Mouse (Mus musculus): Measurements from ENCODE around the gene Arhgap10.

Gene Arhgap10

GRCm38 (mm10) chr8:77411262-77411661 lies 106.5 kb downstream of the Arhgap10 start:
- DNase-seq (ENCODE audit: extremely low read depth, insufficient read length, low spot score) = no peak

DNA sequence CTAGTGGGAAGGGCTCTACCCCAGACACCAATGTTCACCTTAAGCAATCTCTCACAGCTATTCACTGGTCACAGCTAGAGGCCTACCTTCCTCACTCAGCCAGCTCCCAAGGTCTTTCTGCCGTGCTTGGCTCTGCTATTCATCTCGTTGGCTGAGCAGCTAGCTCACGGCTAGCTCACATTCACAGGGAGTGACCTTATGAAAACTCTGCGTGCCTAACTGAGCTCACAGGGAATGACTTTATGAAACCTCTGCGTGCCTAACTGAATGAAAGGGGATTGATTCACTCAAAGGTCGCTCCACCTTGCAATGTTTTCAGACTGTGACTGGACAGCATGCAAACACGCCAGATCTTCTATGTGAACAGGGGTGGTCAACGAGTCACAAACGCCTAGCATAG lies 107.4 kb downstream of the Arhgap10 start:
- DNase-seq (ENCODE audit: extremely low read depth, insufficient read length, low spot score) = no peak

GRCm38 (mm10) chr8:77408527-77409215 lies 109.1 kb downstream of the Arhgap10 start:
- no peak for DNase-seq (ENCODE audit: extremely low read depth, insufficient read length, low spot score)

GRCm38 (mm10) chr8:77406846-77407245 lies 110.9 kb downstream of the Arhgap10 start:
- DNase-seq (ENCODE audit: extremely low read depth, insufficient read length, low spot score) = no peak

DNA sequence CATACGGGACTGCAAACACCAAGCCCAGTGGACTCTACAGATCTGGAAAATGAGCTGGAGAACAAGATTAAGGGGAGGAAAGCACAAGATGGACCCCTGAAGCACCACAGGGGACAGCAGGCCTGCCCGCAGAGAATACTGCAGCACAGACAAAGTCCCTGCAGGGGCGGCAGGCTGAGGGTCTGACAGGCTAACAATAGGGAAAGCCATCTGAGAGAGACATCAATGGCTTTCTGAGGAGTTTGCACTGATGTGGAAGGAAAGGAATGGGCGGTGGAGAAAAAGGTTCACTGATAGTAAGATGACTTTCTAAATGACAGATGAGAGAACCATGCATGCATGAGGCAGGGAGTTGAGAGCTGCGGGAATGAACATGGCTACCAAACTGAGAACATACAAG lies 111.3 kb downstream of the Arhgap10 start:
- no peak for DNase-seq (ENCODE audit: extremely low read depth, insufficient read length, low spot score)

GRCm38 (mm10) chr8:77404017-77404416 lies 113.7 kb downstream of the Arhgap10 start:
- DNase-seq (ENCODE audit: extremely low read depth, insufficient read length, low spot score) = no peak

- DNase-seq (ENCODE audit: extremely low read depth, insufficient read length, low spot score) = no peak
These were observed 115.8 kb downstream of the Arhgap10 start for GRCm38 (mm10) chr8:77401934-77402333.

DNA sequence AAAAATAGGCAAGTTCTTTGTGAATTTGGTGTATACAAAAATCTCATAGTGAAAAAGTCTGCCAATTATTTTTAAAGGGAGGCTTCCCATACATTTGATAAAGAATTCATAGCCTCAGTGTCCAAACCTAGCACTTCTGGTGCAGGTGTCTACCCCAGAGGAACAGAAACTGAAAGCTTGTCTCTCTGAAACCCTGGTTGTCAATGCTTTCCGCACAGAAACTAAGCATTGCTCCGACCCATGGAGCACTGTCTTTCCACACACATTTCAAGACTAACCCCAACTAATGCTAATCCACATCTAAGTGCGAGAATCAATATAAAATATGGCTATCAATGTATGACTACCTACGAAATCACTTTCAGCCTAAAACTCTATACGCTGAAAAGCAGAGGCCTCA lies 116.6 kb downstream of the Arhgap10 start:
- DNase-seq (ENCODE audit: extremely low read depth, insufficient read length, low spot score) = no peak

GRCm38 (mm10) chr8:77384080-77384479 lies 133.7 kb downstream of the Arhgap10 start:
- no peak for DNase-seq (ENCODE audit: extremely low read depth, insufficient read length, low spot score)

GRCm38 (mm10) chr8:77383671-77384070 lies 134.1 kb downstream of the Arhgap10 start:
- no peak for DNase-seq (ENCODE audit: extremely low read depth, insufficient read length, low spot score)

DNA sequence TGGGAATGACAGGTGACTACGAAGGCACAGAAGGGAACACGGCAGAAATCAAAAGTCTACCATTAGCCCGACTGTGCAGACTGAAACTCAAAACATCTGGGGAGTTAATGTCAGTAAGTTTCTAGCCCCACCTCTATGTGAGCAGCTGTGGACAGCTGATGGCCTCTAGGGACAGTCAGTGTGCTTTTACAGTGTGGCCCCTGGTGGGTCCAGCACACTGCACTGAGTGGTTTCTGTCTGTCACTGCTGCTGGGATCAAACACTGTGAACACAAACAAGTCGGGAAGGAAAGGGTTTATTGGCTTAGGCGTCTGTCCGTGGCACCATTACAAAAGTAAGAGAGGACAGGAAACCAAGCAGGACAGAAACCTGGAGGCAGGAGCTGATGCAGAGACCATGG lies 136.9 kb downstream of the Arhgap10 start:
- no peak for DNase-seq (ENCODE audit: extremely low read depth, insufficient read length, low spot score)

GRCm38 (mm10) chr8:77379300-77379699 lies 138.5 kb downstream of the Arhgap10 start:
- no peak for DNase-seq (ENCODE audit: extremely low read depth, insufficient read length, low spot score)

DNA sequence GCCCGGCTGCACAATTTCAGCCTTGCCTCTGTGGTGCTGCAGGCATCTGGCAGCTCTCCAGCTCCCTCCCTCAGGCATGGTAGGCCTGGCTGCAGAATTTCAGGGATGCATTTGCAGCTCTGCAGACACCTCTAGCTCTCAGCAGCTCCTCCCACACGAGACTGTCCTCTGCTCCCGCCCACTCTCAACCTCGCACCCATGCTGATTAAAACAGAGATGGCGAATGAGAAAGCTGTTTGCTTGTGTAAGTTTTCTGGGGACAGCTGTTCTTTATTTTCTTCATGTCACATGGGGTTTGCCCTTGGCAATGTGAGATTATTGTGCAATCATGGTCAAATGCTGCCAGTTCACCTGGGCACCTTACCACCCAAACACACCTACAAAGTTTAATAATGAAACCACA lies 141.3 kb downstream of the Arhgap10 start:
- peak; percentile 32 for DNase-seq (ENCODE audit: extremely low read depth, insufficient read length, low spot score)

- DNase-seq (ENCODE audit: extremely low read depth, insufficient read length, low spot score) = no peak
These were observed 141.8 kb downstream of the Arhgap10 start for GRCm38 (mm10) chr8:77375999-77376398.

DNA sequence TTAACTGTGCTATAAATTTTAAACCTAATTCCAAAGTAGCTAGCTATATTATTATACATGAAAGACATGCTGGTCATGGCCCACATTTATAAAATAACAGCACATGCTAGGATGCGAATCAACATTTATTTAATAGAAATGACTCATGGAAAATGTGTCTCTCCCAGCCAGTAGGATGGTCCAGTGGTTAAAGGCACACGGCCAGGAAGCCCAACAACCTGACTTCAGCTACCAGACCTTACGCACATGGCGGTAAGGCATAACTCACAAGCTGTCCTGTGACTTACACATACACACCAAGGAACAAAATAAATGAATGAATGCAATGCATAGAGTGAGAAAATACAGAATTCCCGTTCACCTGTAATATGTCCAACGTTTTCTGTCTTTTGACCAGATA lies 146.7 kb downstream of the Arhgap10 start:
- no peak for DNase-seq (ENCODE audit: extremely low read depth, insufficient read length, low spot score)

DNA sequence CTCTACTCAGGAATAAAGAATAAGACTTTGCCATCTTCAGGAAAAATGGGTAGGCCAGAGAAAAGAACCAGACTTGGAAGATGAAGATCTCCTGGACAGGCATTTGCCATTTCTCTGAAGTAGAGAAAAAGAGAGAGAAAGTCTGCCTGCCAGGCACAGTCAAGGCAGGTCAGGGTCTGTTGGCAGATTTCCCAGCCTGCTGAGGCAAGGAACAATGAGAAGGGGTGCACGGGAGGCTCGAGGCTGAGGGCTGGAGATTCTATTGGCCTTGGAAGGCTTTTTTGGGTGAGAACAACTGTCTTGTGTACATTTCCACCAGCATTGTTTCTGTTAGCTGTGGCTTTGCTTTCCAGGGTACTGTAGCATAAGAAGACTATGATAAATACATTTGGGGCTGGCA lies 147.4 kb downstream of the Arhgap10 start:
- DNase-seq (ENCODE audit: extremely low read depth, insufficient read length, low spot score) = no peak

DNA sequence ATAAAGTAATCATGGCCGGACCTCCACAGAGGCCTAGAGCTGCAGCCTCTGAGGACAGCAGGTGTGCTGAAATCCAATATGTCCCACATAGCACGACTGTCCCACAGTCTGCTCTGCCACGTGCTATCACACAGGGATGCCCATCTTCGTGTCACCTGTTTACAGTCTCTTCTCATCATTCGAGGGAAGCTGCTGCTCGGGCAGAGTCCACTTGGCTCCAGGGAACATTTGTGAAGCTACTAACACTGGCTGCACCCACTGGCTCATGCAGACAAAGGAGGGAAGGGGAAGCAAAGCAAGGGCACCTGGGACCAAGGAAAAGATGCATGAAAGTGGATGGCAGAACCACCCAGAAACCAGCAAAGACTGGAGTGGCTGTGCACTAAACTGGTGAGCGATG lies 148.1 kb downstream of the Arhgap10 start:
- no peak for DNase-seq (ENCODE audit: extremely low read depth, insufficient read length, low spot score)

GRCm38 (mm10) chr8:77367091-77367490 lies 150.7 kb downstream of the Arhgap10 start:
- no peak for DNase-seq (ENCODE audit: extremely low read depth, insufficient read length, low spot score)

DNA sequence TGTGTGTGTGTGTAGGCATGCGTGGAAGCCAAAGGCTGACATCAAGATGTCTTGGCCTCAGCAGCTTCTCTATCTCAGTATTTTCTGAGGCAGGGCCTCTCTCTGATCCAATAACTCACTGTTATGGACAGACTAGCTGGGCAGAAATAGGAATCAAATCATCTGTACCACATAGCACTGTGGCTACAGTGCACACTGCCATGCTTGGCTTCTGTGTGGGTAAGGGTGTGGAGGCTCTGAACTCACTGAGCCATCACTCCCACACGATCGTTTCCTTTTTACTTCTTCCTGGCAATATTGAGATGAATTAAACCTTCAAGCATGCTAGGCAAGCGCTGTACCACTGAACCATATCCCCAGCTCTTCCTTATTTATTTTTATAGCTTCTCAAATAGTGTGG lies 151.3 kb downstream of the Arhgap10 start:
- DNase-seq (ENCODE audit: extremely low read depth, insufficient read length, low spot score) = no peak

DNA sequence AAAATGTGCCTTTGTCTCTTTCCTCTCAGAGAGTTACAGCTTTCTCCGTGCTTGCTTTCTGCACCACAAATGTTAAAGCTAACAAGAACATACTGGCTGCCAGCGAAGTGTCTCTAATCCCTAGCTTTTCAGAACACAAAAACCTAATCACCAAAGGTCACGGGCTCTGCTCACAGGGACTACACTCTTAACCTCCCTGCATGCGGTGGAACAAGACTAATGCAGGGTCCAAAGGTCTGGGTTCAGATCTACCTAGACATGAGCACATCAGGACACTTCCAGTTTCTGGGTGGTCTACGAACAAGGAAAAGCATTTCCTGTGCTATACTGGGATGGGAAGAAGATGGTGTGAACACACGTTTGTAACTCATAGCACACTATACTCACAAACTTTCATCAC lies 151.8 kb downstream of the Arhgap10 start:
- DNase-seq (ENCODE audit: extremely low read depth, insufficient read length, low spot score) = no peak

DNA sequence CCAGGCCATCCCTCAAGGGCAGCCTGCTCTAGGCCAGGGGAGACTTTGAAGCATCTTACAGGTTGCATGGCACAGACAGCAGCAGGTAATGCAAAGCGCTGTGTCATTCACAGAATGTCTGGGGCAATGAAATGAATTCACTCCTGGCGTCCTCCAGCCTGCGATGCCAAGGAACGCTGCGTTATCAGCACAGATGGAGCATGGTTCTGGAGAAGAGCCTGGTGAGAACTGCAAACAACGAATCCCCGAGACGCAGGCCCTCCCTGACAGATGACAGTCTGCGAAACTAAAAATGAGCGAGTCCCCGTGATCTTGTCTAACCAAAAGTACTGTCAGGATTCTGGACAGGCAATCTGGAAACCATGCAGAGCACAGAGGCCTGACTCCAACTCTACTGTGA lies 153.3 kb downstream of the Arhgap10 start:
- DNase-seq (ENCODE audit: extremely low read depth, insufficient read length, low spot score) = no peak

GRCm38 (mm10) chr8:77360853-77361252 lies 156.9 kb downstream of the Arhgap10 start:
- no peak for DNase-seq (ENCODE audit: extremely low read depth, insufficient read length, low spot score)

- DNase-seq (ENCODE audit: extremely low read depth, insufficient read length, low spot score) = no peak
These were observed 157.3 kb downstream of the Arhgap10 start for GRCm38 (mm10) chr8:77360423-77360822.
